Mouse (Mus musculus): ENCODE measurements around the gene Trpm1. TPM values are rescaled to one million over a fixed set of nuclear protein-coding genes. Genes with fewer than 3 reads are reported as not detected.

The Trpm1 gene
- polyA plus RNA-seq, 1 experiment from 2014 or later = not detected

DNA sequence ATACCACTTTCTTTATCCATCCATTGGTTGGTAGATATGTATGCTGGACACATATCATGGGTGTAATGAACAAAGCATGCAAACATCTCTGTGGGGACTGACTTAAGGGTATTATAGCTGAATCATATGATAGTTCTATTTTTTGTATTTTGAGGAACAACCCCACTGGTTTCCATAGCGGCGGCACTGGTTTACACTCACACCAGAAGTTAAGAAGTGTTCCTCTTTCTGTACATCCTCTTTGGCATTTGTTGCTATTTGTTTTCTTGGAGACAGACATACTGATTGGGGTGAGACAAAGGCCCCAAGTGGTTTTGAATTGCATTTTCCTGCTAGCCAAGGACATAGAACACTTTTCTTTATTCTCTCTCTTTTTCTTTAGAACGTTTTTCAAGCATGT, 125.9 kb downstream of the Trpm1 start:
- 82% methylated on average over 3 of the region's 3 CpGs for WGBS
- Histone ChIP-seq H3K4me1 (ENCODE audit: control insufficient read depth, insufficient read depth, low read length) (no peaks in the 10 kb centered on the region), H3K9ac (ENCODE audit: low read depth, low read length) (no peak overlapping the region), H3K4me2 (replicated peaks; ENCODE audit: low read depth, low read length) (no peak overlapping the region), H3K4me3 (ENCODE audit: low read length) (no peak overlapping the region), H3K36me3 (ENCODE audit: control insufficient read depth, insufficient read depth, low read length) (no peaks in the 10 kb centered on the region), H3K9me3 (ENCODE audit: control insufficient read depth, low read length) (no peaks in the 10 kb centered on the region), H3K27ac (ENCODE audit: low read depth, low read length) (no peak overlapping the region), H3K27me3 (ENCODE audit: control insufficient read depth, insufficient read depth, low read length) (no peaks in the 10 kb centered on the region)
- no peak for ATAC-seq (ENCODE audit: low FRiP score, low TSS enrichment)

DNA sequence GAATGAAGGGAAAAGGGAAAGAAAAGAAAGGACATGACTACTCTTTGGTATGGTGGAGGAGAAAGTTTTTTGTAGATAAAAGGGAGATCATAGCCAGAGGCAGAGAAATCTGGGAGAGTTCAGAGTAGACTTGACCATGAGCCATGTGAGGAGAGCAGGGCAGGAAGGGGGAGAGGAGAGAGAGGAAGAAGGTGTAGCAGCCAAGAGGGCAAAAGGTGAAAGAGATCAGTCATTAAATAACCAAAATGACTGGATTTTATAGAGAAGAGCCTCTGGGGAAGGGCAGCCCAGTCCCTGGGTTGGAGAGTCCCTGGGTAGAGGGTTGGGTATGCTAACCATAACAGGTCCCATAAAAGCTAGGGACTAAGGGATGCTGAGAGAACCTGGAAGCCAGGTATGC, 132.9 kb downstream of the Trpm1 start:
- no peak overlapping the region for H3K9ac ChIP-seq (ENCODE audit: low read depth, low read length)
- ATAC-seq (ENCODE audit: low FRiP score, low TSS enrichment) = no peak
- peak overlapping the region; percentile 48 for H3K4me2 ChIP-seq (replicated peaks; ENCODE audit: low read depth, low read length)
- no peak overlapping the region for H3K27ac ChIP-seq (ENCODE audit: low read depth, low read length)
- H3K36me3 ChIP-seq (ENCODE audit: control insufficient read depth, insufficient read depth, low read length) = no peaks in the 10 kb centered on the region
- H3K4me1 ChIP-seq (ENCODE audit: control insufficient read depth, insufficient read depth, low read length) = no peaks in the 10 kb centered on the region
- no peaks in the 10 kb centered on the region for H3K27me3 ChIP-seq (ENCODE audit: control insufficient read depth, insufficient read depth, low read length)
- peak overlapping the region; percentile 82; the same call in 1 of the 2 replicates for H3K4me3 ChIP-seq (ENCODE audit: low read length)
- H3K9me3 ChIP-seq (ENCODE audit: control insufficient read depth, low read length) = no peaks in the 10 kb centered on the region

DNA sequence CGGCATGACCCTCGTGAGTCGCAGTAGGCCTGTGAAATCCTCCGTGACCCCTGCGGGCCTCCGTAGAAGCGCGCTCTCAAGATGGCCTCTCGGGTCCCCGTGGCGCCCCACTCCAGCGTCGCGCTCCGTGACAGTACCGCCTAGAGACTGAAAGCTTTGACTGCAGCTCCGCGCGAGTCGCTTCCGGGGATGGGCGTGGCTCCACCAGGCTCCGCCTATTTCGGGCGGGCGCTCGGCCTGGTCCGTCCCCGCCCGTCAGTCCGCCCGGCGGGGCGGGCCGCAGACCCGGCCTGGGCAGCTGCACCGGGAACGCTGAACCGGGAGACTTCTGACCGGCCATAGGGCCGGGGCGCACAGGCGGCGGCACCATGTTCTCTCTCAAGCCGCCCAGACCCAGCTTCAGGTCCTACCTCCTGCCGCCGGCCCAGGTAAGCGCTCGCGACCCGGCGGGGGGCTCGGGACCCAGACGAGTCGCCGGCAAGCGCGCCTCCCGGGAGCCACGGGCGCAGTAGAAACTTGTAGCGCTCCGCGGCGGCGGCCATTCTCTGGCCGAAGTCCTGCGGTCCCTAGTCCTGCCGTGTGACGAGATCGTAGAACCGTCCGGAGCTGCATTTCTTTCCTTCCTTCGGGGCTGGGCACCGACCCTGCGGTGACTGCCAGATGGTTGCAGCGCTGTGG, 133.9 kb downstream of the Trpm1 start, which contains the start of gene Mtmr10:
Gene Mtmr10 (plus strand): TSS at position 240 of the 678 bp plus-strand sequence.
- Histone ChIP-seq H3K4me3 (ENCODE audit: low read length) (peak within 1 kb of the TSS; percentile 82), H3K4me2 (replicated peaks; ENCODE audit: low read depth, low read length) (peak within 1 kb of the TSS; percentile 48), H3K27me3 (ENCODE audit: control insufficient read depth, insufficient read depth, low read length) (no peaks in the 10 kb centered on the region), H3K4me1 (ENCODE audit: control insufficient read depth, insufficient read depth, low read length) (no peaks in the 10 kb centered on the region), H3K9me3 (ENCODE audit: control insufficient read depth, low read length) (no peaks in the 10 kb centered on the region), H3K27ac (ENCODE audit: low read depth, low read length) (peak within 1 kb of the TSS; percentile 70), H3K9ac (ENCODE audit: low read depth, low read length) (peak within 1 kb of the TSS; percentile 75), H3K36me3 (ENCODE audit: control insufficient read depth, insufficient read depth, low read length) (no peaks in the 10 kb centered on the region)
- peak; percentile 99 for ATAC-seq (ENCODE audit: low FRiP score, low TSS enrichment)
- under 1% methylated on average over 75 of the region's 77 CpGs for WGBS

DNA sequence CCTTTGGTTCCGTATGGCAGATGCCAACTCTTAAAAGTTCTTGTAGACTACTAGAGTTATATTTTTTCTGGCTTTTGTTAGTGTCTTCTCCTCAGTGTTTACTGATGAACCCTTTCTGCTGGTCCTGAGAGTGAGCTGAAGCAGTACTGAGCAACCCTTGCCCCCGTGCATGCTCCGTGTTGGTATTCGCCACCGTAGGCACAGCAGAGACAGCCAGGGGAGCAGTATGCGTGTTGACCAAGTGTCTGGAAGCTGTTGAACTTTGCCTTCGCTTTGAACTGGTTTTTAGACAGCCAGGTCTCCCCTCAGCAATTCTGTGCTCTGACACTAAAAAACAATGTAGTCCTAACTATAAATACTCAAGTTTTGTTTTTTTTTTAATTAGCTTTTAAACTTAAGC, 135.8 kb downstream of the Trpm1 start:
- Histone ChIP-seq H3K4me1 (ENCODE audit: control insufficient read depth, insufficient read depth, low read length) (no peaks in the 10 kb centered on the region), H3K9me3 (ENCODE audit: control insufficient read depth, low read length) (no peaks in the 10 kb centered on the region), H3K27me3 (ENCODE audit: control insufficient read depth, insufficient read depth, low read length) (no peaks in the 10 kb centered on the region), H3K9ac (ENCODE audit: low read depth, low read length) (no peak overlapping the region), H3K27ac (ENCODE audit: low read depth, low read length) (no peak overlapping the region), H3K36me3 (ENCODE audit: control insufficient read depth, insufficient read depth, low read length) (no peaks in the 10 kb centered on the region), H3K4me2 (replicated peaks; ENCODE audit: low read depth, low read length) (no peak overlapping the region), H3K4me3 (ENCODE audit: low read length) (no peak overlapping the region)
- 93% methylated on average over 7 of the region's 7 CpGs for WGBS
- ATAC-seq (ENCODE audit: low FRiP score, low TSS enrichment) = no peak

DNA sequence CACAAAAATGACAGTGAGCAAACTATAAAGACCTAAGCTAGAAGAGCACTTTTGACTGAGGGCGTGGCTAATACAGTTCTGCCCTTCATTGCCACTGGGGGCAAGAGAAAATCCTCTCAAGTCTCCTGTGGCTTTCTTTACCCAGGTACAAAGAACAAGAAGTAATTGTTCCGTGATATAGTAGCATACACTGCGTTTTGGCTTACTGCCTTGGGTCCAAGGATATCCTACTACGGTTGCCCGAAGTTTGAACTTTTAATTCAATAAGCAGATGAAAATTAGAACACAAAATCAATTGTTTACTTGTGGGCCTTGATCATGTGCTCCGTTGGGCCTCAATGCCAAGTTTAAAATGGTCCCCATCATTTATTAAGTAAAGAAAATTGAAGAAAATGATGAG, 136.8 kb downstream of the Trpm1 start:
- Histone ChIP-seq H3K4me2 (replicated peaks; ENCODE audit: low read depth, low read length) (no peak overlapping the region), H3K4me1 (ENCODE audit: control insufficient read depth, insufficient read depth, low read length) (no peaks in the 10 kb centered on the region), H3K27me3 (ENCODE audit: control insufficient read depth, insufficient read depth, low read length) (no peaks in the 10 kb centered on the region), H3K27ac (ENCODE audit: low read depth, low read length) (no peak overlapping the region), H3K4me3 (ENCODE audit: low read length) (no peak overlapping the region), H3K9ac (ENCODE audit: low read depth, low read length) (no peak overlapping the region), H3K36me3 (ENCODE audit: control insufficient read depth, insufficient read depth, low read length) (no peaks in the 10 kb centered on the region), H3K9me3 (ENCODE audit: control insufficient read depth, low read length) (no peaks in the 10 kb centered on the region)
- ATAC-seq (ENCODE audit: low FRiP score, low TSS enrichment) = no peak
- 91% methylated on average over 6 of the region's 6 CpGs for WGBS

DNA sequence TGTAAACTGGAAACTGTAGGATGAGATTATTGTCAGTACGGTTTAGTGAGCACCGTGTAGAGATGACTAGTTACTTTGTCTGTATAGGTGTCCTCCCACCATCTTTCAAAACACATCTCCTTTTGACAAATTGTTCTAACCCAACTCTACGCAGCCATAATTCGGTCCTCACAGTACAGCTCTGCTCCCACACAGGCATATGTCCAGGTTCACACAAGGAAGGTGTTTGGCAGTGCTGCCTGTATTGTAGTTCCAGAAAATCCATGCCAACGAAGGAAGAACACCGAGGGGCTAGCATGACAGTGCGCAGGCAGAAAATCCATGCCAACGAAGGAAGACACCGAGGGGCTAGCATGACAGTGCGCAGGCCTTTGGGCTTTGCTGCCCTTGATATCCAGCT, 138.1 kb downstream of the Trpm1 start:
- no peak overlapping the region for H3K4me3 ChIP-seq (ENCODE audit: low read length)
- H3K36me3 ChIP-seq (ENCODE audit: control insufficient read depth, insufficient read depth, low read length) = no peaks in the 10 kb centered on the region
- no peak overlapping the region for H3K27ac ChIP-seq (ENCODE audit: low read depth, low read length)
- no peak overlapping the region for H3K4me2 ChIP-seq (replicated peaks; ENCODE audit: low read depth, low read length)
- ATAC-seq (ENCODE audit: low FRiP score, low TSS enrichment) = no peak
- WGBS = 95% methylated on average over 10 of the region's 10 CpGs
- no peaks in the 10 kb centered on the region for H3K4me1 ChIP-seq (ENCODE audit: control insufficient read depth, insufficient read depth, low read length)
- H3K9me3 ChIP-seq (ENCODE audit: control insufficient read depth, low read length) = no peaks in the 10 kb centered on the region
- H3K27me3 ChIP-seq (ENCODE audit: control insufficient read depth, insufficient read depth, low read length) = no peaks in the 10 kb centered on the region
- H3K9ac ChIP-seq (ENCODE audit: low read depth, low read length) = no peak overlapping the region

DNA sequence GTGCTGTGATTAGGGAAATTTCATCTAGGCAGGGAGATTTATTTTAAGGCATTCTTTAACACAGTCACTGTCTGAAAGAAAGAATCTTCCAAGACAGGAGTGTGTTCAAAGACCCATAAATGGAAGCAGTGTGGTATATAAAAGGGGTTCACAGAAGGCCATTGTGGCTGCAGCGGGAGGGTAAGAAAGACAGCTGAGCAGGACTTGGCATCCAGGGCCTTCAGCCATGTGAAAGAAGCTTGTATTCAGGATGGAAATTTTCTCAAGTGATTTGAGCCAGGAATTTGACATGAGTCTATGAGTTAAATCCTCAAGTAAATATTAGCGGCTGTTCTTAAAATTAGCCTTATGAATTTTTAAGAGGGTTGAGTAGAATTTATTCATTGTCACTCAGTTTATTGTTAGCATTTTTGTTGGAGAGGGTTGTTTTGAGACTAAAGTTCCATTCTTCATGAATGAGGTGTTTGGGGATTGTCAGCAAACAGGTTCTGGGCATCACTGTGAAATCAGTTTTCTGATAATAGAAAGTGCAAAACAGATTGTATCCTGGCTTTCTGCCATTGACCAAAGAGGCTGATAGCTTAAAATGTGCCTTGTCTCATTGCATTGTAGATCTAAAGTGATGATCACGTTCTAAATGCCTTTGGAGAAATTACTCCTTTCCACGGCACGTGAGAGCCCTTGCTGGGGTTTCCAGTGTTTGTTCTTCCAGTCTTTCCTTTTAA, 142.8 kb downstream of the Trpm1 start:
- no peaks in the 10 kb centered on the region for H3K27me3 ChIP-seq (ENCODE audit: control insufficient read depth, insufficient read depth, low read length)
- no peak overlapping the region for H3K4me2 ChIP-seq (replicated peaks; ENCODE audit: low read depth, low read length)
- H3K27ac ChIP-seq (ENCODE audit: low read depth, low read length) = no peak overlapping the region
- WGBS = 62% methylated on average over 5 of the region's 5 CpGs
- H3K9ac ChIP-seq (ENCODE audit: low read depth, low read length) = no peak overlapping the region
- H3K4me1 ChIP-seq (ENCODE audit: control insufficient read depth, insufficient read depth, low read length) = no peaks in the 10 kb centered on the region
- ATAC-seq (ENCODE audit: low FRiP score, low TSS enrichment) = no peak
- H3K4me3 ChIP-seq (ENCODE audit: low read length) = no peak overlapping the region
- H3K9me3 ChIP-seq (ENCODE audit: control insufficient read depth, low read length) = no peaks in the 10 kb centered on the region
- H3K36me3 ChIP-seq (ENCODE audit: control insufficient read depth, insufficient read depth, low read length) = peaks cover 6% of the 10 kb centered on the region; the same call in 1 of the 2 replicates

DNA sequence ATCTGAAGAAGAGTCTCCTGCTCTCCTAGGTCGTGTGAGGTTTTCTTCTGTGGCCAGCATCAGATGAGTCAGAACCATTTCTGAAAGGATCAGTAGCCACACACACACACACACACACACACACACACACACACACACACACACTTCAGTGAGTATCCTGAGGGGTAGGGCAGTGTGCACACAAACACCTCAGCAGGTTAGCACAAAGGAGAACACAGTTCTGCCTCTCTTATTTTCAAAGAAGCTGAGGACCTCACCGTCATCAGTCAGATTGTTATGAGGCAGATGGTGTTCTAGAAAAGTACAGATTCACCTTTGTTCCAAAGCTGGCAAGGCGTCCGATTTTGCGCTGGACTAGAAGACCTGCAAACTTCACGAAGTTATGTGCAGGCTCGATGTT, 156.6 kb downstream of the Trpm1 start:
- Histone ChIP-seq H3K9me3 (ENCODE audit: control insufficient read depth, low read length) (no peaks in the 10 kb centered on the region), H3K4me3 (ENCODE audit: low read length) (no peak overlapping the region), H3K4me1 (ENCODE audit: control insufficient read depth, insufficient read depth, low read length) (no peaks in the 10 kb centered on the region), H3K9ac (ENCODE audit: low read depth, low read length) (no peak overlapping the region), H3K36me3 (ENCODE audit: control insufficient read depth, insufficient read depth, low read length) (peaks cover 6% of the 10 kb centered on the region; the same call in 1 of the 2 replicates), H3K27ac (ENCODE audit: low read depth, low read length) (no peak overlapping the region), H3K27me3 (ENCODE audit: control insufficient read depth, insufficient read depth, low read length) (no peaks in the 10 kb centered on the region), H3K4me2 (replicated peaks; ENCODE audit: low read depth, low read length) (no peak overlapping the region)
- WGBS = 87% methylated on average over 7 of the region's 7 CpGs
- no peak for ATAC-seq (ENCODE audit: low FRiP score, low TSS enrichment)

GRCm38 (mm10) chr7:64310756-64311155, 157.1 kb downstream of the Trpm1 start:
- no peak for ATAC-seq (ENCODE audit: low FRiP score, low TSS enrichment)
- 59% methylated on average over 2 of the region's 2 CpGs for WGBS
- H3K9ac ChIP-seq (ENCODE audit: low read depth, low read length) = no peak overlapping the region

More at GRCm38 (mm10) chr7:64310756-64311155, 157.1 kb downstream of the Trpm1 start:
- no peak overlapping the region for H3K4me2 ChIP-seq (replicated peaks; ENCODE audit: low read depth, low read length)
- H3K4me3 ChIP-seq (ENCODE audit: low read length) = no peak overlapping the region
- H3K9me3 ChIP-seq (ENCODE audit: control insufficient read depth, low read length) = no peaks in the 10 kb centered on the region
- no peak overlapping the region for H3K27ac ChIP-seq (ENCODE audit: low read depth, low read length)
- H3K4me1 ChIP-seq (ENCODE audit: control insufficient read depth, insufficient read depth, low read length) = no peaks in the 10 kb centered on the region
- H3K36me3 ChIP-seq (ENCODE audit: control insufficient read depth, insufficient read depth, low read length) = peaks cover 4% of the 10 kb centered on the region; the same call in 1 of the 2 replicates
- H3K27me3 ChIP-seq (ENCODE audit: control insufficient read depth, insufficient read depth, low read length) = no peaks in the 10 kb centered on the region

Data from kidney, embryonic 14.5 days (tissue).